Mouse (Mus musculus): ENCODE results near the gene Gm12216.

DNA sequence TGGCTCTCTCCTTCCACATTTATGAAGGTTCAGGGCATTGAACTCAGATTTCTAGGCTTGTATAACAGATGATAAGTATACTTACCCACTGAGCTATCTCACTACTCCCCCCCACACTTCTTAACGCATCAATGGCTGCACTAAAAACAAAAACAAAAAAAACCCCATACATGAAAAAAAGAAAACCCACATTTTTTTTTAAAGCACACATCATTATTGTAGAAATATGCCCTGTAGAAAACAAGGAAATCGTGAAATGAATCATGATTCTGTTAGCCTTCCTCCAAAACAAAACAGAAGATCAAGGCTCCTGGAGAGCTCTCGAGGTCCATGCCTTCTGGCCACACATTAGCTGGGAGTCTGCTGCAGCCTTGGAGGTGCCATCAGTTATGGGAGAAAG lies 47.7 kb downstream of the Gm12216 start:
- TF ChIP-seq ZC3H11A (IDR thresholded peaks at IDR 0.05; ENCODE audit: borderline replicate concordance, low read depth, low read length) (no peak), HCFC1 (IDR thresholded peaks at IDR 0.05; ENCODE audit: borderline replicate concordance, insufficient read depth, low read length) (no peak)

All from ES-E14 (cell line).